Mouse (Mus musculus) neural tube, embryonic 14.5 days (tissue): ENCODE data around the gene Arl10. TPM values are rescaled to one million over a fixed set of nuclear protein-coding genes. Genes with fewer than 3 reads are reported as not detected.

Source experiments
- ATAC-seq: fragments of 200-750 bp; cut with Nextera tagmentation; 2 replicates; pipeline ENCODE4 v1.8.0; 2017; ENCODE audit warnings: low read depth, mild to moderate bottlenecking, moderate TSS enrichment, moderate library complexity
- H3K27ac ChIP-seq: fragments of 300-500 bp; sonication (generic); 2 replicates; pipeline ENCODE4 v1.5.1; 2014; ENCODE audit warnings: low read depth, mild to moderate bottlenecking, control low read depth, low read length, moderate library complexity, mixed read lengths
- H3K27me3 ChIP-seq: fragments of 300-500 bp; sonication (generic); 2 replicates; pipeline ENCODE4 v1.6.1; 2014; ENCODE audit warnings: low read length; ENCODE audit not compliant: control insufficient read depth, insufficient read depth
- H3K36me3 ChIP-seq: fragments of 300-500 bp; sonication (generic); 2 replicates; pipeline ENCODE4 v1.6.1; 2014; ENCODE audit warnings: low read length, mixed read lengths; ENCODE audit not compliant: control insufficient read depth, insufficient read depth
- H3K4me1 ChIP-seq: fragments of 300-500 bp; sonication (generic); 2 replicates; pipeline ENCODE4 v1.6.1; 2014; ENCODE audit warnings: low read length; ENCODE audit not compliant: control insufficient read depth, insufficient read depth
- H3K4me2 ChIP-seq: fragments of 300-500 bp; sonication (generic); 2 replicates; pipeline ENCODE4 v1.6.1; 2014; ENCODE audit warnings: mild to moderate bottlenecking, low read depth, low read length, control low read depth
- H3K4me3 ChIP-seq: fragments of 300-500 bp; sonication (generic); 2 replicates; pipeline ENCODE4 v1.5.1; 2014; ENCODE audit warnings: low read depth, low read length, control low read depth, mixed read lengths
- H3K9ac ChIP-seq: fragments of 300-500 bp; sonication (generic); replicated peaks from 2 replicates; pipeline ENCODE4 v1.6.1; 2014; ENCODE audit warnings: low read depth, mild to moderate bottlenecking, control low read depth, low read length, mixed read lengths
- H3K9me3 ChIP-seq: fragments of 300-500 bp; sonication (generic); 2 replicates; pipeline ENCODE4 v1.6.1; 2016; ENCODE audit warnings: low read length; ENCODE audit not compliant: control insufficient read depth
- WGBS: fragments of 180-500 bp; shearing (Covaris S2); extraction: QIAGEN DNeasy Blood & Tissue Kit; methylation state at CpG from one replicate; pipeline ENCODE4 v1.1.7; 2014; 5-methylcytosine and 5-hydroxymethylcytosine counted together
- polyA plus RNA-seq: library from polyadenylated mRNA; unstranded; fragments of >200 nt; fragmentation: Nextera tagmentation; extraction: Ambion mirVana; gene quantifications from 2 replicates; pipeline ENCODE4 v1.2.1, GENCODE M21; 2014

Gene Arl10
- polyA plus RNA-seq, 1 experiment from 2014 or later: 96.3 TPM

DNA sequence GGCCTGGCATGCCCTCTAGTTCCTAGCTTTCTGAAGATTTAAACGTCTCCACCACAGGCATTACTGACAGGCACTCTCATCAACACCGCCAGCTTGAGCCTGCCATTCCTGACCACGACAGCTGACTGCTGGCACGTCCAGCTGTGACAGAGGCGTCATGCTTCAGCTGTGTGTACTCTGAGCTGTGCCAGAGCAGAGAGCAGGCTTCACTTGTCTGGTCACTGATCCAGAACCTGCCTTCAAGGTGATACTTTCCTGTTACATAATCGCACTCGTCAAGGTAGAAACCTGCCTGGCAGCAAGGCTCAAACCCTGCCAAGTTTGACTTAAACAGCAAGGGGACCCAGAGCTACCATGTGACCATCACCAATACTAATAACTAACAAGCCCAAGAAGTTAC is 12.3 kb upstream of the Arl10 start:
- Histone ChIP-seq H3K9ac (no peak overlapping the region), H3K36me3 (peaks cover 33% of the 10 kb centered on the region)
- 84% methylated on average over 7 of the region's 7 CpGs for WGBS

GRCm38 (mm10) chr13:54564232-54565200 is 10.3 kb upstream of the Arl10 start:
- H3K9ac ChIP-seq: peak overlapping the region; percentile 92
- H3K36me3 ChIP-seq: peaks cover 22% of the 10 kb centered on the region
- H3K27ac ChIP-seq: peak overlapping the region; percentile 85
- no peaks in the 10 kb centered on the region; the same call in 1 of the 2 replicates for H3K27me3 ChIP-seq
- peak overlapping the region; percentile 97 for H3K4me3 ChIP-seq
- peak; percentile 71 for ATAC-seq
- peaks cover 5% of the 10 kb centered on the region; the same call in 1 of the 2 replicates for H3K4me1 ChIP-seq
- WGBS: 13% methylated on average over 42 of the region's 45 CpGs
- no peaks in the 10 kb centered on the region for H3K9me3 ChIP-seq
- peak overlapping the region; percentile 75 for H3K4me2 ChIP-seq

More for the DNA sequence above, 12.3 kb upstream of the Arl10 start:
- no peaks in the 10 kb centered on the region; the same call in 1 of the 2 replicates for H3K27me3 ChIP-seq
- H3K4me1 ChIP-seq: peaks cover 5% of the 10 kb centered on the region; the same call in 1 of the 2 replicates
- no peak overlapping the region for H3K4me3 ChIP-seq
- H3K9me3 ChIP-seq: no peaks in the 10 kb centered on the region
- H3K27ac ChIP-seq: no peak overlapping the region
- no peak for ATAC-seq
- H3K4me2 ChIP-seq: no peak overlapping the region

GRCm38 (mm10) chr13:54565201-54565581 is 9.6 kb upstream of the Arl10 start, which contains the start of gene 4833439L19Rik:
Gene 4833439L19Rik, minus strand, starts transcription at chr13:54565435.
- 1% methylated on average over 26 of the region's 27 CpGs for WGBS
- 0 out of 2 replicates have a peak, but pooled peaks cover 16% of the 10 kb centered on the region for H3K36me3 ChIP-seq
- H3K27me3 ChIP-seq: no peaks in the 10 kb centered on the region; the same call in 1 of the 2 replicates
- no peaks in the 10 kb centered on the region for H3K9me3 ChIP-seq
- H3K9ac ChIP-seq: peak within 1 kb of the TSS; percentile 92
- H3K27ac ChIP-seq: peak within 1 kb of the TSS; percentile 85
- peak within 1 kb of the TSS; percentile 75 for H3K4me2 ChIP-seq
- peak within 1 kb of the TSS; percentile 97 for H3K4me3 ChIP-seq
- ATAC-seq: peak; percentile 97
- H3K4me1 ChIP-seq: peaks cover 5% of the 10 kb centered on the region; the same call in 1 of the 2 replicates

GRCm38 (mm10) chr13:54565594-54566345 is 9.0 kb upstream of the Arl10 start:
- Histone ChIP-seq H3K9me3 (no peaks in the 10 kb centered on the region), H3K27me3 (no peaks in the 10 kb centered on the region; the same call in 1 of the 2 replicates), H3K36me3 (0 out of 2 replicates have a peak, but pooled peaks cover 11% of the 10 kb centered on the region), H3K27ac (peak overlapping the region; percentile 34), H3K4me1 (peaks cover 5% of the 10 kb centered on the region; the same call in 1 of the 2 replicates), H3K4me2 (peak overlapping the region; percentile 50), H3K9ac (no peak overlapping the region), H3K4me3 (peak overlapping the region; percentile 97)
- WGBS: 55% methylated on average over 8 of the region's 8 CpGs
- ATAC-seq: peak; percentile 67

DNA sequence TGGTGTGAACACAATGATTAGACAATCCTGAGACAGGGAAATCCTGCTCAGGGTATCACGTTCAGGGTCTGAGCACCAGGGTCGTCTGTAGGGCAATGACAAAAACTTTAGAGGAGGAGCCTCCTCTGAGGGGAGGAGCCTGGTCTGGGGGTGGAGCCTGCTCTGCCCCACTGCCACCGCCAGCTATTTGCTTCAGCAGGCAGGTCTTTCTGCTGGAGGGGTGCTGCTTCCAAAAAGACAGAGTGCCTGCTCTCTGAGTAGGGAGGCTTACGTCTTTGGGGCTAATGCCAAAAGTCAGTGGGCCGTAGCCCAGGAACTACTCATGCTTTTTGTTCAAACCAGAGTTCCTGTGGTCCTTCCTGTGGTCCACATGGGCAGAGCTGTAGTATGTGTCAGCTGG is 6.4 kb upstream of the Arl10 start:
- WGBS: 39% methylated on average over 5 of the region's 5 CpGs
- no peak overlapping the region for H3K4me3 ChIP-seq
- H3K4me2 ChIP-seq: no peak overlapping the region
- ATAC-seq: no peak
- H3K27me3 ChIP-seq: no peaks in the 10 kb centered on the region; the same call in 1 of the 2 replicates
- no peak overlapping the region for H3K27ac ChIP-seq
- peaks cover 5% of the 10 kb centered on the region; the same call in 1 of the 2 replicates for H3K4me1 ChIP-seq
- no peak overlapping the region for H3K9ac ChIP-seq
- no peaks in the 10 kb centered on the region for H3K9me3 ChIP-seq
- no peaks in the 10 kb centered on the region for H3K36me3 ChIP-seq

GRCm38 (mm10) chr13:54569282-54569681 is 5.5 kb upstream of the Arl10 start:
- Histone ChIP-seq H3K27me3 (no peaks in the 10 kb centered on the region; the same call in 1 of the 2 replicates), H3K4me3 (no peak overlapping the region), H3K36me3 (no peaks in the 10 kb centered on the region), H3K4me1 (peaks cover under 1% of the 10 kb centered on the region; the same call in 1 of the 2 replicates), H3K4me2 (no peak overlapping the region), H3K9ac (no peak overlapping the region), H3K27ac (no peak overlapping the region), H3K9me3 (no peaks in the 10 kb centered on the region)
- 55% methylated on average over 1 of the region's 1 CpGs for WGBS
- ATAC-seq: no peak

GRCm38 (mm10) chr13:54570736-54571135 is 4.1 kb upstream of the Arl10 start:
- Histone ChIP-seq H3K9ac (no peak overlapping the region), H3K27me3 (no peaks in the 10 kb centered on the region; the same call in 1 of the 2 replicates), H3K36me3 (no peaks in the 10 kb centered on the region), H3K4me1 (peaks cover 4% of the 10 kb centered on the region), H3K4me2 (no peak overlapping the region), H3K27ac (no peak overlapping the region), H3K4me3 (no peak overlapping the region), H3K9me3 (no peaks in the 10 kb centered on the region)
- WGBS: 81% methylated on average over 4 of the region's 4 CpGs
- no peak for ATAC-seq

- peaks cover 13% of the 10 kb centered on the region for H3K4me1 ChIP-seq
- H3K36me3 ChIP-seq: no peaks in the 10 kb centered on the region
- no peaks in the 10 kb centered on the region for H3K9me3 ChIP-seq
- 23% methylated on average over 2 of the region's 2 CpGs for WGBS
- H3K27me3 ChIP-seq: no peaks in the 10 kb centered on the region; the same call in 1 of the 2 replicates
- no peak overlapping the region for H3K4me3 ChIP-seq
- no peak overlapping the region for H3K4me2 ChIP-seq
- no peak overlapping the region for H3K9ac ChIP-seq
- ATAC-seq: no peak
- H3K27ac ChIP-seq: no peak overlapping the region
Observed at GRCm38 (mm10) chr13:54571637-54572036, 3.2 kb upstream of the Arl10 start.
